Mouse (Mus musculus): ENCODE measurements at regions not wholly inside any gene's neighbourhood (a gene's known extent, or its start where the extent isn't known, plus 50 kb on each side); places are given as distances from the start of the nearest gene placed in this dataset.

DNA sequence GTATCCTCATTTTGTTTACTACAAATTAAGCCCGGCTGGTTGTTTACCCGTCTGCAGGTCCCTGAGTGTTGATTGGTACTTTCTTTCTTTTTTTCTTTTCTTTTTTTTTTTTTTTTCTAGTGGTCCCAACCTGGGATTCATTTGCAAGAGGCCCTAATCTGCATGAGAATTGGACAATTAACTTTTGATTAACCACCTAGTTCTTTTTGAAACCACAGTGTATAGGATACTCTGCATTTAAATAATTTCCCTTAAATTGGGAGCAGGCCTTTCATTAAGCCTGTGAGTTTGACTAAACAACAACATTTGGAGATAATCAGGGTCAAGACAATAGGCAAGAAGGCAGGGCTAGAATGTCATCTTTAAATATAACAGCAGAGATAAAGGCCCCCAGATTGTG is 78.5 kb upstream of the Mki67 start:
- peaks cover 55% of the 10 kb centered on the region for H3K27me3 ChIP-seq
- 48% methylated on average over 2 of the region's 2 CpGs for WGBS (ENCODE audit: insufficient replicate concordance)
- H3K27ac ChIP-seq (replicated peaks) = no peak overlapping the region
- no peak overlapping the region for H3K4me2 ChIP-seq
- no peaks in the 10 kb centered on the region for H3K9me3 ChIP-seq (replicated peaks)
- H3K9ac ChIP-seq = no peak overlapping the region
- H3K36me3 ChIP-seq (replicated peaks) = no peaks in the 10 kb centered on the region
- H3K4me1 ChIP-seq (replicated peaks) = peaks cover 16% of the 10 kb centered on the region
- ATAC-seq (ENCODE audit: insufficient read depth) = no peak
- H3K4me3 ChIP-seq (replicated peaks) = no peak overlapping the region

DNA sequence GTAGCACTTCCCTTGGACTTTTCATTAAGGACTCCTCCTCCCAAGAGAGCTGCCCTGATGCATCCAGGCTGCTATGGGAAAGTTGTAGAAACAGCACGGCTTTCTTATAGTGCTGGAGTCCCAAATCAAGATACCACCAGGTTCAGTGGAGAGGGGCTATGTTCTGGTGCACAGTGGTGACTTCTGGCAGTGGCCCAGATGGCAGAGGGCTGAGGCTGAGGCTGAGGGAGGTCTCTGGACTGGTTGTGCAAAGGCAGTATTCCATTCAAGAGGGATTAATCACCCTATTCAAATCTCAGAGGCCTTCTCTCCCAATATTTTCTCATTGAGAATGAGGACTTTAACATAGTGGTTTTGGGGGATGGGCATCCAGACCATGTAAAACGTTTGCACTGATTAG is 82.3 kb upstream of the Mki67 start:
- Histone ChIP-seq H3K36me3 (replicated peaks) (no peaks in the 10 kb centered on the region), H3K4me2 (no peak overlapping the region), H3K4me1 (replicated peaks) (peaks cover under 1% of the 10 kb centered on the region), H3K9me3 (replicated peaks) (no peaks in the 10 kb centered on the region), H3K9ac (no peak overlapping the region), H3K27me3 (peaks cover 57% of the 10 kb centered on the region), H3K4me3 (replicated peaks) (no peak overlapping the region), H3K27ac (replicated peaks) (no peak overlapping the region)
- WGBS (ENCODE audit: insufficient replicate concordance) = 27% methylated on average over 2 of the region's 2 CpGs
- ATAC-seq (ENCODE audit: insufficient read depth) = no peak

DNA sequence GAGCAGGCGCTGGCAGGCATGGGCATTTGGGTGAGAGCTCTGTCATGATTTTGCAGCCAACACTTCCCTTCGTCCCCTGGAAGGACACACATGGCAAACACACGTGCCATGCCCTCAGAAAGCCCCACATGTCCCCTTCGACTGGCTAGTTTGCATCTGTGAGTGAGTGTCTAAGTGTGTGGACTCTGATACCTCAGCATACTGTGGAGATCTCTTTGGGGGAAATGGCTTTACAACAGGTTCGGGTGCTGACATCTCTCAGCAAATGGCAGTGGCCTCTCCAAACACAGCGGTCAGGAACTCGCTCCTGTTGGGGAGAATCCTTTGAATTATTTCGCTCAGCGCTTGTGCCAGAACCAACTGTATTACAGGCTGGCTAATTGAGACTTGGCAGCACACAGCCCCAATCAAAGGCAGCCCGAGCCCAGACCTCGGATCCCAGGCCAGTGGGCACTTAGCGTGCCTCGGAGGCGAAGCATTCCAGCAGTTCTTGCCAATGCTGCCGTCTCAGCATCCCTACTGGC is 86.5 kb upstream of the Mki67 start:
- Histone ChIP-seq H3K4me2 (no peak overlapping the region), H3K9ac (no peak overlapping the region), H3K4me1 (replicated peaks) (peaks cover 16% of the 10 kb centered on the region), H3K36me3 (replicated peaks) (no peaks in the 10 kb centered on the region), H3K9me3 (replicated peaks) (no peaks in the 10 kb centered on the region), H3K27me3 (peaks cover 22% of the 10 kb centered on the region; the same call in 1 of the 2 replicates), H3K27ac (replicated peaks) (no peak overlapping the region), H3K4me3 (replicated peaks) (no peak overlapping the region)
- 75% methylated on average over 15 of the region's 15 CpGs for WGBS (ENCODE audit: insufficient replicate concordance)
- no peak for ATAC-seq (ENCODE audit: insufficient read depth)

DNA sequence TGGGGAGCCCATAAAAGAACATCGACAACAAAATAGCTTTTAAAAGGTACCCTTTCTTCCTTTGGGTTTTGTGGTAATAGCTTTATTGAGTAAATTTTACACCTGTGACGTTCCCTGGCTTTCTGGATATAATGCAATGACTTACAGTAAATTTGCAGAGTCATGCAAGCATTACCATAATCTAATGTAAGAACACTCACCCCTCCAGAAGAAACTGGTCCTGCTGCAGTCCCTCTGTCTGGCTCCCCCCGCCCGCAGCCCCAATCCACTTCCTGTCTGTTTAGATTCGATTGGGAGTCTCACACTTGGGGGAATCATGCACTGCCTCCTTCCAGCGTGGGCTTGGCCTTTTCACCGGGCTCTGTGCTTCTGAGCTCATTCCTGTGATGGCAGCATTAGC is 88.6 kb upstream of the Mki67 start:
- H3K9ac ChIP-seq = no peak overlapping the region
- no peak overlapping the region for H3K27ac ChIP-seq (replicated peaks)
- no peaks in the 10 kb centered on the region for H3K36me3 ChIP-seq (replicated peaks)
- H3K4me2 ChIP-seq = no peak overlapping the region
- H3K27me3 ChIP-seq = peaks cover 12% of the 10 kb centered on the region; the same call in 1 of the 2 replicates
- no peak for ATAC-seq (ENCODE audit: insufficient read depth)
- whole genome bisulfite sequencing (ENCODE audit: insufficient replicate concordance) = 14% methylated on average over 7 of the region's 7 CpGs
- no peak overlapping the region for H3K4me3 ChIP-seq (replicated peaks)
- H3K4me1 ChIP-seq (replicated peaks) = peaks cover 37% of the 10 kb centered on the region
- H3K9me3 ChIP-seq (replicated peaks) = no peaks in the 10 kb centered on the region

DNA sequence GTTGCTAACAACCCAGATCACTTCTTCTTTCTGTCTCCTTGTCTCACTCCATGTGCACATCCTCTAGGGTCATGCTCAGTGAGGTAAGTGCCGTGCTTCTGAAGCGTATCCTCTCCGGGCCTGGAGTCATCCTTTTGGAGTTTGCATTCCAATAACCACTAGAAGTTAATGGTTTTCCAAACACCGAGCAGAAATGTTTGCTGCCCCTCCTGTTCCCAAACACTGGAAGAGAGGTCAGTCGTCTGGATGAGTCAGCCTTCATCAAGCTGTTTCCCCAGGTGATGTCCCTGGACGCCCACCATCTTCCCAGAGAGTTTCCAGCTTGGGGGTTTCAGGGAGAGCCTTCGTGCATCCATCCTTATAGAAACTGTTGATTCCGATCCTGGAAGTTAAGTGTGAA is 90.0 kb upstream of the Mki67 start:
- no peak overlapping the region for H3K27ac ChIP-seq (replicated peaks)
- no peaks in the 10 kb centered on the region for H3K36me3 ChIP-seq (replicated peaks)
- H3K4me2 ChIP-seq = no peak overlapping the region
- no peaks in the 10 kb centered on the region for H3K9me3 ChIP-seq (replicated peaks)
- no peak for ATAC-seq (ENCODE audit: insufficient read depth)
- H3K27me3 ChIP-seq = peaks cover 12% of the 10 kb centered on the region; the same call in 1 of the 2 replicates
- no peak overlapping the region for H3K4me3 ChIP-seq (replicated peaks)
- 65% methylated on average over 8 of the region's 8 CpGs for WGBS (ENCODE audit: insufficient replicate concordance)
- H3K9ac ChIP-seq = no peak overlapping the region
- peaks cover 51% of the 10 kb centered on the region for H3K4me1 ChIP-seq (replicated peaks)

- Histone ChIP-seq H3K4me1 (replicated peaks) (peaks cover 54% of the 10 kb centered on the region), H3K27ac (replicated peaks) (no peak overlapping the region), H3K27me3 (peaks cover 12% of the 10 kb centered on the region; the same call in 1 of the 2 replicates), H3K9ac (no peak overlapping the region), H3K36me3 (replicated peaks) (no peaks in the 10 kb centered on the region), H3K4me3 (replicated peaks) (no peak overlapping the region), H3K4me2 (no peak overlapping the region), H3K9me3 (replicated peaks) (no peaks in the 10 kb centered on the region)
- no peak for ATAC-seq (ENCODE audit: insufficient read depth)
- WGBS (ENCODE audit: insufficient replicate concordance) = 70% methylated on average over 7 of the region's 7 CpGs
Observed at GRCm38 (mm10) chr7:135806673-135807072, 90.5 kb upstream of the Mki67 start.

DNA sequence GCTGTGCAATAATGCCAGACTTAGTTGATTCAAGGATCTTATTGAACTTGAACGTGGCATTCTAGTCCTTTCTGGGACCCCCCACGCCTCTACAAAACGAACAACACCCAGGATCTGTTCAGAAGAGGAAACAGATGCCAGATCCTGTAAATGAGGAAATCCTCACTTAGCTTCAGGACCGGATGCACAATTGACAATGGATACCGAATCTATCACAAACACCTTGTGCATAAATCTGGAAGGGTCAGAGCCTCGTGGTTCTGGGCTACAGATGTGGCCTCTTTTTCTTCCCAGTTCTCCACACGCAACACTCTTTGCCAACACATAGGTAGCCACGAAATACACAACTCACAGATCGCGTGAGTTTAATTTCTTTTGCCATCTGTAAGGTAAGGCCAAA is 93.0 kb upstream of the Mki67 start:
- Histone ChIP-seq H3K27me3 (no peaks in the 10 kb centered on the region), H3K9me3 (replicated peaks) (no peaks in the 10 kb centered on the region), H3K36me3 (replicated peaks) (no peaks in the 10 kb centered on the region), H3K9ac (peak overlapping the region; percentile 18), H3K27ac (replicated peaks) (peak overlapping the region; percentile 79), H3K4me1 (replicated peaks) (peaks cover 76% of the 10 kb centered on the region), H3K4me3 (replicated peaks) (peak overlapping the region; percentile 29; the same call in 1 of the 2 replicates), H3K4me2 (peak overlapping the region; percentile 59)
- ATAC-seq (ENCODE audit: insufficient read depth) = no peak
- WGBS (ENCODE audit: insufficient replicate concordance) = 21% methylated on average over 10 of the region's 10 CpGs

DNA sequence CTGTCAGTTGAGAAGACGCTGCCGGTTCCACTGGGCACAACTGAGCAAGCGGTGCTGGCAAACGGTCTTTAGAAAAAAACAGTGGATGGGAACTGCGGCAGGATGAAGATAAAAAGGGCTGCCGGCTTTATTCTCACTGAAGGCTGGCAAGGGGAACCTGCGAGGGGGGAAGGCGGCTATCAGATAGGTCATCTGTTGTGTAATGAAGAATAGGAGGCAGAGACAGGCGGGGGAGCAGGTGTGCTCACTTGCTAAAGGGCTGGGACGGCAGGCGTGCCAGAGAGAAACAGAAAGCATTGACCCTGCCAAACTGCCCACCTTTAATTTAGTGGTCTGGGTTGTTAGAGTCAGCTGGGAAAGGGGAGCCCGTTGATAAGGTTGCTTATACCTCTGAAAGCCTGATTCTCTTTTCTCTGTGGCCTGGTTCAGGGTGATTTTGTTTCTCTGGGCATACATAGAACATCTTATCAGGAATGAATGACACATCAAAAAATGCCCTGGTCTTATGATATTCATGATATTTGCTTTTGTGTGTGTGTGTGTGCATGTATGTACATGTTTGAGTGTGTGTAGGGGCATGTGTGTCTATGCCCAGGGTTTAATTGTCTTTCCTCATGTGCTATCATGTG is 93.7 kb upstream of the Mki67 start:
- Histone ChIP-seq H3K4me3 (replicated peaks) (peak overlapping the region; percentile 29), H3K4me1 (replicated peaks) (peaks cover 78% of the 10 kb centered on the region), H3K4me2 (peak overlapping the region; percentile 59), H3K9ac (peak overlapping the region; percentile 31), H3K27me3 (no peaks in the 10 kb centered on the region), H3K9me3 (replicated peaks) (no peaks in the 10 kb centered on the region), H3K36me3 (replicated peaks) (no peaks in the 10 kb centered on the region), H3K27ac (replicated peaks) (peak overlapping the region; percentile 79)
- WGBS (ENCODE audit: insufficient replicate concordance) = 8% methylated on average over 12 of the region's 12 CpGs
- peak; percentile 29 for ATAC-seq (ENCODE audit: insufficient read depth)

DNA sequence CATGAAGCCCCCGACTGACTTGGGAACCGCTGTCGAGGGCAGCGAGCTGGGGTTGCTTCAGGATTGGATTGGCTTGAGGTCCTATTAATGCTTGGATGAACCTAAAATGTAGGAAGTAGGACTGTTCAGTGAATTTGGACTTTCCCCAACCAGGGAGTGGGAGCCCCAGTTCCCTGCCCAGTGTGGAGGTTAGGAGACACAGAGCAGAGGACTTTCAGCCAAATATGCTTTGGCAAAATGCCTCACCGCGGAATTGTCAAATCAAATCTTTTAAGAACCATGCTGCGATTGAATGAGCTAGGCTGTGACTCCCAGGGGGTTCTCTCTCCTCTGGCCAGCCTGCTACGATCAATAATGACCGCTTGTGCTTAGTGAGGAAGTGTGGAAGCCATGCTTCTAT is 94.8 kb upstream of the Mki67 start:
- WGBS (ENCODE audit: insufficient replicate concordance) = 92% methylated on average over 9 of the region's 9 CpGs
- Histone ChIP-seq H3K4me2 (no peak overlapping the region), H3K9me3 (replicated peaks) (no peaks in the 10 kb centered on the region), H3K36me3 (replicated peaks) (no peaks in the 10 kb centered on the region), H3K4me3 (replicated peaks) (no peak overlapping the region), H3K27me3 (no peaks in the 10 kb centered on the region), H3K9ac (no peak overlapping the region), H3K4me1 (replicated peaks) (peaks cover 84% of the 10 kb centered on the region), H3K27ac (replicated peaks) (peak overlapping the region; percentile 79)
- ATAC-seq (ENCODE audit: insufficient read depth) = no peak

- no peaks in the 10 kb centered on the region for H3K9me3 ChIP-seq (replicated peaks)
- peak overlapping the region; percentile 71 for H3K4me2 ChIP-seq
- ATAC-seq (ENCODE audit: insufficient read depth) = peak; percentile 62
- 35% methylated on average over 3 of the region's 3 CpGs for WGBS (ENCODE audit: insufficient replicate concordance)
- no peaks in the 10 kb centered on the region for H3K27me3 ChIP-seq
- H3K4me3 ChIP-seq (replicated peaks) = no peak overlapping the region
- H3K4me1 ChIP-seq (replicated peaks) = peaks cover 90% of the 10 kb centered on the region
- H3K9ac ChIP-seq = peak overlapping the region; percentile 7; the same call in 1 of the 2 replicates
- no peaks in the 10 kb centered on the region for H3K36me3 ChIP-seq (replicated peaks)
- H3K27ac ChIP-seq (replicated peaks) = peak overlapping the region; percentile 92
Observed at GRCm38 (mm10) chr7:135813616-135814015, 97.5 kb upstream of the Mki67 start.

GRCm38 (mm10) chr7:135816191-135816590 is 100.0 kb upstream of the Mki67 start:
- no peaks in the 10 kb centered on the region for H3K36me3 ChIP-seq (replicated peaks)
- H3K4me2 ChIP-seq = peak overlapping the region; percentile 71
- peak; percentile 83 for ATAC-seq (ENCODE audit: insufficient read depth)
- WGBS (ENCODE audit: insufficient replicate concordance) = 32% methylated on average over 3 of the region's 3 CpGs
- peaks cover 69% of the 10 kb centered on the region for H3K4me1 ChIP-seq (replicated peaks)
- H3K4me3 ChIP-seq (replicated peaks) = peak overlapping the region; percentile 32
- H3K27me3 ChIP-seq = peaks cover 1% of the 10 kb centered on the region
- H3K9ac ChIP-seq = peak overlapping the region; percentile 57
- H3K9me3 ChIP-seq (replicated peaks) = no peaks in the 10 kb centered on the region
- peak overlapping the region; percentile 92 for H3K27ac ChIP-seq (replicated peaks)

Data from liver, embryonic 15.5 days (tissue).